Mouse (Mus musculus) T-cell, adult 66 days (primary cell): ENCODE results near the gene Map7d1. TPM values are rescaled to one million over a fixed set of nuclear protein-coding genes. Genes with fewer than 3 reads are reported as not detected.

Experiments used
- total RNA-seq, 2 experiments: library from RNA; stranded (reverse); gene quantifications; 3 replicates in 1 of 2; 4 replicates in 1 of 2; pipeline ENCODE4 v1.2.4; 2023

Gene Map7d1
- total RNA-seq = 10 to 100 TPM; 64.9 to 68.9 TPM

DNA sequence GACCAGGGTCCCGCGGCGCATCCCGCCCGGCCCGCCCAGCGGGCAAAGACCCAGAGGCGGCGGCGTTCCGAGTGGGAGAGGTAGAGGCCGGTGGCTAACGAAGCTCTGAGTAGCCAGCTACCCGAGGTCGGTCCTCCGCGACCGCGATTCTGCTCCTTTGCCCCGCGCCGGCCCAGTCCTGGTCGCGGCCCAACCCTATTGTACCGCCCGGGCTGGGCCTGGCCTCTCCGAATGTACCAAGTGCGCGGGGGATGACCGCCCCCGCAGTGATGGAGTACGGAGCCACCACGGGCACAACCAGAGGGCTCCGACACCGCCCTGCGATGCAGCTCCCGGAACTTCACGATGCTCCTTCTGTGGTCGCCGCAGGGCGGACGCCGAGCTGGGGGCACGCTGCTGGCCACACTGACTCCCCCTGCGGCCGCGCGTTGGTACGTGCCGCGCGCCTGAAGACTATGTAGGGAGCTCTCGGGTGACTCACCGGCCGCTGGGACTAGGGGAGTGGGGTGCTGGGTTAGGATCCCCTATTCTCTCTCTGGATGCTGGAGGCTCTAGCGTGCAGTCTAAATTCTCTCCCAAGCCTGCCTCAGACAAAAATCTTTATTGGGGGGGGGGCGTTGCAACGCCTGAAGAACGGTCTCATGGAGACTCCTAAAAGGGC, at the start of gene Map7d1:
Gene Map7d1, minus strand, starts transcription at position 213 of the 661 bp plus-strand sequence.

DNA sequence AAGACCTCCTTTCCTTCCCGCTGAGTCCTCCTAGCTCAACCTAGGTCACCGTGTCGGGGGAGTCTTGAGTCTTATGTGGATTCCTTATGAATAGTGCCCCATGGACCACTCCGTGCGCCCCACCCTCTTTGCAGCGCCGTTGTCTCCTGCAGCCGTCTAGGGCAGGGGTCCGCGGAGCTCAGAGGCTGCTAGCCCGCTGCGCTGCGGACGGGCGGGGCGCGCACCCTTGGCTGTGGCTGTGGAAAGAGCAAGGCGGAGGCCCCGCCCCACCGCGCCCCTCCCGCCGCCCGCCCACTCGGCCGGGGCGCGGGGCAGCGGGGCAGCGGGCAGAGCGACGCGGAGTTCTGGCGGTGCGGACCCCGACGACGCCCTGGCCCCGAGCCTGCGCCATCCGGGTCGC, 30.3 kb upstream of the Map7d1 start, which contains the start of gene Col8a2:
Gene Col8a2, plus strand, starts transcription at position 302 of the 400 bp plus-strand sequence.

DNA sequence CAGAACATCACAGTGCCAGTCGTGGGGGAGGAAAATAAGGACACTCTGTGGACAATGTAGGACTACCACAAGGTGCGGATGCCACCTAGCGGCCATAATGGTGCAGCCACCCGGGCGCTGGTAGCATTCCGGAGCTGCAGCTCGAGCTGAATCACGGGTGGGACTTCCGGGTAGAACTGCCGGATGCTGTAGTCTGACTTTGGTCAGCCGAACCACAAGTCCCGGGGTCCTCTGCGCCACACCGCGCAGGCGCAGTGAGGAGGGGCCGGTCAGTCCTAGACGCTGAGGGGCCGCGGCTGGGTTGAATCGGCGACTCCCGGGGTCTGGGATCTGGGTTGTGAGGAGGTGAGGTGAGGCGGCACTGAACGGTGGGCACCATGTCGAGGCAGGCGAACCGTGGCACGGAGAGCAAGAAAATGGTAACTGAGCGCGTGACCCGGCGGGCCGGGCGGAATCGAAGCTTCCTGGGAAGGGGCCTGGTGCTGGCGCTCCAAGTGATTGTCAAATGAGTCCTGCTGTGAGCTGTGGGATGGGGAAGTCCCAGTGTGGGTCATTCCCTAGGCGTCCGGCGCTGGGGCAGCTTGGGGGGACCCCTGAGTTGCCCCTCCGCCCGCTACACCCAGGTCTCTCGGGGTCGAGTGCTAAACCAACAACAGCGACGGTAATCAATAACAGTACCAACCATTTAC, 6.1 kb upstream of the Map7d1 start, which contains the start of gene Trappc3:
Gene Trappc3, plus strand, starts transcription at position 207 of the 689 bp plus-strand sequence.

DNA sequence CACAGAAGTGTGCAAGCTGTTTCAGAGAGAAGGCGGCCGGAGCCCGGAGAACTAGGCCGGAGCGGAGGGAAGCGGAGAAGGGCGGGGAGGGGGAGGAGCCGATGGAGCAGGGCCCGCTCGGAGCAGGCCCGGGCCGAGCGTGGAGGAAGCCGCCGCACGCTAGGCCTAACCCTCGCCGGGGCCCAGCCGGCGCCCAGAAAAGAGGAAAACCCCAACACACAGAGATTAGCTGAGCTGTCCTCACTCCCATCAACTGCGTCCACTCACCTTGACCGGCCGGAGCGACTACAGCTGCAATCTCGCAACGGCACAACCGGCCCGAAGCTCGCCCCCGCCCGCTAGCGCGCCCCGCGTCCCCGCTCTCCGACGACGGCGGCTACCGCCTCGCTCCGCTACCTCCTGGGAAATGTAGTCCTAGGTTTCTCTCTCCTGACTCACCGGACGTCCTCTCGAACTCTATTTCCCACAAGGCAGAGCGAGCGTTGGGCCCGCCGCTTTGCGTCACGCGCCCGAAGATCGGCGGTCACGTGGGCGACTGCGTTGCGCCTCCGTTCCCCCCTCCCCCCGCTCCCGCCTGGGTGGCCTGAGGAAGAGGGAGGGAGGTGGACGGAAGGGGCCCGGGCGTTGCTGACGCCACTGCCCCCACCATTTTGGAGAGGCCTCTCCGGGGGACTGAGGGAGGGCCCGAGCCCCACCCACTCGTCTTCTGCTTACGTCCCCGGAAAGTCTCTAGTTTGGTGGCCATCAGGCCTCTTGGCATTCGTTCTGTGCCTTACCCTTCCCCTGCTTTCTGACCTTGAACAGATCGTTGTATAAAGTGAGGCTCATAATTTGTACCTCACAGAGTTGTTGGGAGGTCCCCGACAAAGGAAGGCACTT, 53.6 kb downstream of the Map7d1 start, which contains the start of gene Thrap3:
Gene Thrap3, minus strand, starts transcription at position 458 of the 879 bp plus-strand sequence.

Other genes with a start within 250 kb of the Map7d1 start
- 1 to 10 TPM in 1 of 2 experiments, under 1 TPM in 1; 0.41 to 1.2 TPM for gene Csf3r, start 231.8 kb downstream of the Map7d1 start, total RNA-seq
- 10 to 100 TPM; 48.9 to 52.7 TPM for gene Mrps15, start 209.4 kb downstream of the Map7d1 start, total RNA-seq
- under 1 TPM; 0.47 to 0.61 TPM for gene Oscp1, start 197.8 kb downstream of the Map7d1 start, total RNA-seq
- 10 to 100 TPM; 11.6 to 17.4 TPM for gene Lsm10, start 159.7 kb downstream of the Map7d1 start, total RNA-seq
- 10 to 100 TPM; 36.6 to 37.5 TPM for gene Stk40, start 152.4 kb downstream of the Map7d1 start, total RNA-seq
- 10 to 100 TPM; 18.6 to 19.0 TPM for gene Eva1b, start 108.6 kb downstream of the Map7d1 start, total RNA-seq
- 1 to 10 TPM; 1.3 to 1.7 TPM for gene Sh3d21, start 92.9 kb downstream of the Map7d1 start, total RNA-seq
- 100 to 1,000 TPM; 542 to 594 TPM for gene Thrap3, start 53.6 kb downstream of the Map7d1 start, total RNA-seq
- 10 to 100 TPM; 34.9 to 41.5 TPM for gene Trappc3, start 6.0 kb upstream of the Map7d1 start, total RNA-seq
- gene Col8a2, start 30.4 kb upstream of the Map7d1 start, total RNA-seq = under 1 TPM in 1 of 2 experiments, not detected in 1; 0.12 TPM
- 10 to 100 TPM; 40.9 to 41.6 TPM for gene Adprhl2, start 65.4 kb upstream of the Map7d1 start, total RNA-seq
- under 1 TPM in 1 of 2 experiments, not detected in 1; 0.64 TPM for gene Tekt2, start 69.3 kb upstream of the Map7d1 start, total RNA-seq
- 10 to 100 TPM; 35.8 to 41.6 TPM for gene Ago3, start 173.2 kb upstream of the Map7d1 start, total RNA-seq
- gene Ago1, start 212.2 kb upstream of the Map7d1 start, total RNA-seq = 10 to 100 TPM; 47.6 to 49.3 TPM